ENCODE assay signal across 9 mouse cellular contexts in the genomic region with DNA sequence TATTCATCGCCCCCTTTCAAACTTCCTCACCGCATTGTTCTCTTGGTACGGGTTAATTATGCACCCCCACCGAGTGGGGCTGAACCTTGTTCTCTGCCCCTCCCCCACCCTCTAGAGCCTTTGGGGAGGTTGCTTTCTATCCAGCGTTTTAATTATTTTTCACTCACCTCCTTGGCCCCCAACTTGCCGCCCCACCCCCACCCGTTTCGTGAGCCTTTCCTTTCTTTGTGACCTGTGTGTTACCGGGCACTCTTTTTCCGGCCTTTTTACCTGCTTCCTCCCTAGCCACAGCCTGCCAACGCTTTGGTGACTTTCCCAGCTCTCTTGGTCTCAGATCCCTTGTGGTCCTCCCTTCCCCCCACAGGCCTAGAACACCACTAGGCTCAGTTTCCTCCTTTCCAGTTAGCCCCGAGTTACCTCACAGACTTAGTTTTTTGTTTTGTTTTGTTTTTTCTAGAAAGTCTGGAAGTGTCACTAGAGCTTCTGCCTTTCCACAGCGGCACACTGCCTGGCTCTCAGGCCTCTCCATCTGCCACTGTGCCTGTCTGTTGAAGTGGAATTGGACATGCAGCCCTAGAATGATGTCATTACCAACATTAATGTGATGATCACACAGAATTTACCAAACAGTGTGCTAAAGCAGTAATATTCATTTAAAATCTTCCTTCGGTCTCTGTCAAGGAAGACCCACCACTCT. TPM values are rescaled to one million over a fixed set of nuclear protein-coding genes. Genes with fewer than 3 reads are reported as not detected.
A peak's percentile ranks its signal among the peaks of the same experiment; 100 is the strongest.
DNase-seq lines count a peak whose midpoint lies in the region; ATAC-seq lines count a peak whose summit lies in the region.
"Had no signal": no experiment of that assay in that cellular context is flagged by ENCODE, and none has a peak within 500 bp of the region (broad histone marks: within the 10 kb centered on the region; RNA-seq: fewer than 3 reads in every experiment).

No protein-coding gene starts in this region.

- H3K9ac ChIP-seq in heart, embryonic 14.5 days (ENCODE audit: low read length): no peak overlapping the region
- H3K9ac ChIP-seq in neural tube, embryonic 12.5 days: peak overlapping the region; percentile 45; the same call in 1 of the 2 replicates

- H3K27ac ChIP-seq in heart, embryonic 14.5 days (replicated peaks in 1 of 2; ENCODE audit: control insufficient read depth in 1 of 2, insufficient read depth in 1 of 2, low read depth in 2 of 2, low read length in 2 of 2): no peak overlapping the region
- H3K27ac ChIP-seq in neural tube, embryonic 12.5 days: no peak overlapping the region
- H3K27ac ChIP-seq: macrophage had no signal

- peaks cover 22% of the 10 kb centered on the region for H3K27me3 ChIP-seq in heart, embryonic 14.5 days (ENCODE audit: control insufficient read depth, insufficient read depth, low read length)
- H3K27me3 ChIP-seq in neural tube, embryonic 12.5 days (replicated peaks): no peaks in the 10 kb centered on the region

- ATAC-seq in heart, embryonic 14.5 days (ENCODE audit: insufficient number of reproducible peaks, insufficient read depth, low FRiP score, low read depth): no peak
- ATAC-seq in neural tube, embryonic 12.5 days (ENCODE audit: low FRiP score, low read depth): no peak

- peak; percentile 27 for DNase-seq in layer of hippocampus, adult 9-11 months
- DNase-seq in layer of hippocampus, adult 18-20 months (ENCODE audit: low spot score in 2 of 2): no peak
- peak; percentile 61 to 77 for DNase-seq in kidney, postnatal 36 days
- no peak for DNase-seq in c-Kit-positive CD71-positive TER-119-positive erythroid progenitor cells, embryonic 14.5 days (ENCODE audit: low spot score)
- DNase-seq in right cerebral cortex, postnatal 4 days: no peak
- DNase-seq in testis, postnatal 10 days (ENCODE audit: low spot score): no peak

- peak overlapping the region in 1 of 2 experiments; percentile 59; a peak in 1 of 4 replicates for H3K4me3 ChIP-seq in heart, embryonic 14.5 days (ENCODE audit: control insufficient read depth in 1 of 2, insufficient read depth in 1 of 2, low read depth in 1 of 2, low read length in 2 of 2)
- H3K4me3 ChIP-seq in neural tube, embryonic 12.5 days: peak overlapping the region; percentile 72

- H3K4me2 ChIP-seq in heart, embryonic 14.5 days (ENCODE audit: low read length): peak overlapping the region; percentile 98
- peak overlapping the region; percentile 96 for H3K4me2 ChIP-seq in neural tube, embryonic 12.5 days (replicated peaks)

- 23% methylated on average over 14 of the region's 14 CpGs for WGBS in heart, embryonic 14.5 days
- 5% methylated on average over 14 of the region's 14 CpGs for WGBS in neural tube, embryonic 12.5 days

- no peaks in the 10 kb centered on the region for H3K9me3 ChIP-seq in heart, embryonic 14.5 days (ENCODE audit: control insufficient read depth, low read length)
- no peaks in the 10 kb centered on the region for H3K9me3 ChIP-seq in neural tube, embryonic 12.5 days

- no peaks in the 10 kb centered on the region for H3K36me3 ChIP-seq in heart, embryonic 14.5 days (ENCODE audit: control insufficient read depth, insufficient read depth, low read length)
- H3K36me3 ChIP-seq in neural tube, embryonic 12.5 days: no peaks in the 10 kb centered on the region

- H3K4me1 ChIP-seq in heart, embryonic 14.5 days (ENCODE audit: control insufficient read depth in 2 of 2, insufficient read depth in 2 of 2, low read length in 2 of 2): peaks cover 4 to 9% of the 10 kb centered on the region in 2 experiments; a peak in 2 of 4 replicates
- H3K4me1 ChIP-seq in neural tube, embryonic 12.5 days: peaks cover 55% of the 10 kb centered on the region

RNA-seq across cellular contexts. Expression of a gene that starts 2.3 kb away (rescaled TPM):
- 10 to 100 TPM; 23.6 to 28.3 TPM for total RNA-seq in layer of hippocampus, adult 18-20 months (2021)
- 11.6 and 14.9 TPM in 2 replicates for polyA plus RNA-seq in heart, embryonic 14.5 days (2014; fragmentation: Nextera tagmentation; extraction: Ambion mirVana)
- 51.0 and 58.2 TPM in 2 replicates for polyA plus RNA-seq in neural tube, embryonic 12.5 days (2016; fragmentation: Nextera tagmentation; extraction: Ambion mirVana)

Comparison
In these comparisons a context has a peak if more than half of its experiments do, and no peak if none do; other contexts are left out.
1. DNase-seq: peak in layer of hippocampus, adult 9-11 months (single experiment) and kidney, postnatal 36 days (2 of 2); none in layer of hippocampus, adult 18-20 months (0 of 2), c-Kit-positive CD71-positive TER-119-positive erythroid progenitor cells, embryonic 14.5 days (single experiment), right cerebral cortex, postnatal 4 days (single experiment) and testis, postnatal 10 days (single experiment).